Mouse (Mus musculus): ENCODE measurements around the gene Hoxd1.

GRCm38 (mm10) chr2:74763245-74763735, 510 bp downstream of the Hoxd1 start:
- TF ChIP-seq CTCF (IDR thresholded peaks at IDR 0.05; ENCODE audit: low read depth) (no peak), EP300 (IDR thresholded peaks at IDR 0.05; ENCODE audit: low read depth) (no peak)
